Comparison of ENCODE assay signal across 29 mouse cellular contexts in the genomic region with DNA sequence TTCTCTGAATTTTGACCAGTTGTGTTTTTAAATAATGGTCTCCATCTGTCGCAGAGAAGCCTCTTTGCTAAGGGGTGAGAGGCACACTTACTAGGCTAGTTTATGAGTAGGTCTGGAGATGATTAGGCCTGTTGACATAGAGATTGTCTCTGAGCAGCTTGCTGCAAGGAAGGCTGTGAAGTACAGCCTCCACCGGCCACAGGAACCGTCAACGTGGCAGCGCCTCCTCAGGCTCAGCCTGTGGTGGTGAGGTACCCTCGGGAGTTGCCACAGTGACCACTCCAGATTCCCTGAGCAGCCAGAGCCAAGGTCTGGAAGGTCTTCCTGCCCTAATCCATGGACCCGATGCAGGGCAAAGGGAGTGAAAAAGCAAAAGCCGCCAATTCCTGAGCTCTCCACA. TPM values are rescaled to one million over a fixed set of nuclear protein-coding genes. Genes with fewer than 3 reads are reported as not detected.
"Had no signal": no experiment of that assay in that cellular context is flagged by ENCODE, and none has a peak within 500 bp of the region (broad histone marks: within the 10 kb centered on the region; RNA-seq: fewer than 3 reads in every experiment).

No protein-coding gene starts in this region.

- DNase-seq: kidney, adult 2 months; kidney, postnatal 25 days; layer of hippocampus, adult 9-11 months; liver; lung, adult 18-20 months; lung, postnatal 10 days; lung, postnatal 36 days; right cerebral cortex, postnatal 25 days; spleen, adult 18-20 months; thymus, postnatal 36 days had no signal

- ATAC-seq: intestine, postnatal 0 days; liver, embryonic 12.5 days; midbrain, embryonic 15.5 days had no signal

- H3K36me3 ChIP-seq: liver, embryonic 12.5 days; liver, embryonic 15.5 days; lung, embryonic 15.5 days; midbrain, embryonic 10.5 days; midbrain, embryonic 15.5 days; neural tube, embryonic 12.5 days; neural tube, embryonic 15.5 days; stomach, embryonic 15.5 days had no signal

- H3K27me3 ChIP-seq: liver, embryonic 12.5 days; liver, embryonic 15.5 days; lung, embryonic 15.5 days; midbrain, embryonic 15.5 days; neural tube, embryonic 12.5 days; neural tube, embryonic 15.5 days; stomach, embryonic 15.5 days had no signal

- H3K4me2 ChIP-seq: liver, embryonic 12.5 days; liver, embryonic 15.5 days; lung, embryonic 15.5 days; midbrain, embryonic 15.5 days; neural tube, embryonic 12.5 days; neural tube, embryonic 15.5 days; stomach, embryonic 15.5 days had no signal

- H3K4me3 ChIP-seq: layer of hippocampus, adult 2 months; liver, embryonic 12.5 days; liver, embryonic 15.5 days; lung, embryonic 15.5 days; megakaryocyte, embryonic 14.5 days; midbrain, embryonic 10.5 days; midbrain, embryonic 15.5 days; neural tube, embryonic 12.5 days; neural tube, embryonic 15.5 days; stomach, embryonic 15.5 days had no signal

- H3K27ac ChIP-seq: kidney, postnatal 0 days; layer of hippocampus, adult 2 months; liver, embryonic 12.5 days; liver, embryonic 15.5 days; lung, embryonic 15.5 days; midbrain, embryonic 10.5 days; midbrain, embryonic 15.5 days; neural tube, embryonic 12.5 days; neural tube, embryonic 15.5 days; stomach, embryonic 15.5 days had no signal

- H3K4me1 ChIP-seq: liver, embryonic 12.5 days; liver, embryonic 15.5 days; lung, embryonic 15.5 days; megakaryocyte, embryonic 14.5 days; midbrain, embryonic 10.5 days; midbrain, embryonic 15.5 days; neural tube, embryonic 12.5 days; neural tube, embryonic 15.5 days; stomach, embryonic 15.5 days had no signal

- H3K9ac ChIP-seq: liver, embryonic 12.5 days; liver, embryonic 15.5 days; lung, embryonic 15.5 days; midbrain, embryonic 15.5 days; neural tube, embryonic 12.5 days; neural tube, embryonic 15.5 days; stomach, embryonic 15.5 days had no signal

- H3K9me3 ChIP-seq: liver, embryonic 12.5 days; liver, embryonic 15.5 days; lung, embryonic 15.5 days; midbrain, embryonic 10.5 days; midbrain, embryonic 15.5 days; neural tube, embryonic 12.5 days; neural tube, embryonic 15.5 days; stomach, embryonic 15.5 days had no signal

RNA-seq across cellular contexts. Expression of a gene that starts 3.9 kb away (rescaled TPM):
- total RNA-seq: layer of hippocampus, adult 2 months; layer of hippocampus, postnatal 25 days; left cerebral cortex, adult 18-20 months; left cerebral cortex, postnatal 25 days had no signal
- polyA plus RNA-seq: intestine, postnatal 0 days; kidney, adult 2 months; kidney, embryonic 14.5 days; kidney, postnatal 0 days; large intestine, adult 2 months; liver, embryonic 12.5 days; liver, embryonic 15.5 days; lung, embryonic 15.5 days; midbrain, embryonic 10.5 days; midbrain, embryonic 15.5 days; neural tube, embryonic 12.5 days; neural tube, embryonic 15.5 days; stomach, embryonic 15.5 days; thymus, postnatal 0 days; urinary bladder, adult 2 months had no signal
